Mouse (Mus musculus) T-helper 1 cell (primary cell): ENCODE results near the gene Fndc3a.

Experiments
- in situ Hi-C: fragments of 300-600 bp; cut with MboI, MseI; formaldehyde crosslinking; loops from one replicate; pipeline ENCODE4 v1.15.1; 2025; ENCODE audit warnings: high pct_unique_total_duplicates

The Fndc3a gene

DNA sequence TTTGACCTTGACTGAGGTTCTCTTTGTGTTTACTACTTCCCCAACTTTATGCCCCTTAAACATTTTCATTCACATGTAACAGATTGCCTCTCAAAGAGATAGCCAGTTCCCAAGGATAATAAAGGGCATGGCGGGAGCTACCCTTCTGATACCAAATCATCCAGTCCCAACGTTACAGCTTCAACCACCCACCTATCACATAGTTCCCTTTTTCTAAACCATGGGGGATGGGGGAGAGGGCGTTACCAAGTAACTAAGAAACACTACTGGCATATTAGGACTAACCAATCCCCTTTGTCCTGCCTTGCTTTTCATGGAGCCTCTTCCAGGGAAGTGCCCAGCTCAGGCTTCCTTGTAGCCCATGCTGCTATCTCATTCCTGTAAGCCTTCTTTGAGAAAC is 32.6 kb downstream of the Fndc3a start:
- in situ Hi-C loops, result no loop called here

DNA sequence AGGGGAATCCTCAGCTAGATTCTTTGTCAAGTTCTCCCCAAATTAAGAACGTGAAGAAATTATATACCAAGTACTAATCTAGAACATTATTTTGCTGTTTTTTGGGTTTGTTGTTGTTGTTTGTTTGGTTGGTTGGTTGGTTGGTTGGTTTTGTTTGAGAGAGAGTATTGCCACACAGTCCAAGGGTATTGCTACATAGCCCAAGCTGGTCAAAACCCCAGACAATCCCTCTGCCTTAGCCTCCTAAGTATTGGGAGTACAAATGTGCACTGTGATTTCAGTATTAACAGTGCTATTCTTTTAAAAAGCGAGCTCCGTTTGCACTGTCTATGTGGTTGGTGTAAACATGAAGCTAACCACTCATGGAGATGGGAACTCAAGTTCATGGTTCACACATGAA is 37.9 kb downstream of the Fndc3a start:
- in situ Hi-C loops, result no loop called here

DNA sequence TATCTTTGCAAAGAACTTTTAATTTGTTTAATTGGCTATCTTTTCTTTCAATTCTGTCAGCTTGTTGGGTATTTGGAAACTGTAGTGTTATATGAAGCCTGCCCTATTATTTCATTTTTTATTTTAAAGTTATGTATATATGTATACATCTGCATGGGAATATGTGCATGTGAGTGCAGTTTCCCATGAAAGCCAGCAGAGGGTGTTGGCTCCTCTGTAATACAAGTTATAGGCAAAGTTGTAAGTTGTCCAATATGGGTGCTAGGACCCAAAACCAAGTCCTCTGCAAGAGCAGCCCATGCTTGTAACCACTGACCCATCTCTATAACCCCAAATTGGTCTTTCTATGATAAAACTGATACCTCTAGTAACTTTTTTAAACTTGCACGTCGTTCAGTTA is 38.8 kb downstream of the Fndc3a start:
- in situ Hi-C loops, result no loop called here

DNA sequence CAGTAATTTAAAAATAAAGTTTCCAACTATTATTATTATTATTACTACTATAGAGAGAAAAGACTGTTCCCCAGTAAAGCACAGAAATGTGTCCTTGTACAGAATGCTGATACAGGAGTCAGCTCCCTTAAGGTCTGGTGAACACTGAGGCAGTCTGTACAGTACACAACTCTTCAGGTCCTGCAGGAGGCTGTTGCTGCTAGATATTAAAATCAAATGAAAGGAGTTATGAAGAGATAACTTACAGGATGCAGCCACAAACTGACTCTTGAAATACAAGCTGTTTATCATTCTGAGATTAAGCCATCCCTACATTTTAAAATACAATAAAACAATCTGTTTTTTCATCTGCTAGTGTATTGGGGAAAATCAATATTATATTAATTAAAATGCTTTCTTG is 60.5 kb downstream of the Fndc3a start:
- in situ Hi-C loops, result no loop called here

DNA sequence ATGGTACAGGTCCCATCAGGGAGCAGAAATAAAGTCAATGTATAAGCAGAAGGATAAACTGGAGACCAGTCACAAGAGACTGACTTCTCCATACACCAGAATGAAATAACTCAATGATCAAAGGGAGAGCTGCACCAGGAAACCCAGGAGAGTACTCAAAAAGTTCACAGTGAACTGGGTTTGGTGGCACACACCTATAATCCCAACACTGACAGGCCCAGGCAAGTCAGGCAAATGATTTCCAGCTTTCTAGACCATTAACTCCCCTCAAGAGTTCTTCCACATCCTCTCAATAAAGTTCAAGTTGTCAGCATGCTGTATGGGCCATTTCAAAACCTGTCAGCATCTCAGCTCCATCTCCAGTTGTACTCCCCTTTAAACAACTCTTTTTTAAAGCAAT is 64.3 kb downstream of the Fndc3a start:
- in situ Hi-C loops, result no loop called here

DNA sequence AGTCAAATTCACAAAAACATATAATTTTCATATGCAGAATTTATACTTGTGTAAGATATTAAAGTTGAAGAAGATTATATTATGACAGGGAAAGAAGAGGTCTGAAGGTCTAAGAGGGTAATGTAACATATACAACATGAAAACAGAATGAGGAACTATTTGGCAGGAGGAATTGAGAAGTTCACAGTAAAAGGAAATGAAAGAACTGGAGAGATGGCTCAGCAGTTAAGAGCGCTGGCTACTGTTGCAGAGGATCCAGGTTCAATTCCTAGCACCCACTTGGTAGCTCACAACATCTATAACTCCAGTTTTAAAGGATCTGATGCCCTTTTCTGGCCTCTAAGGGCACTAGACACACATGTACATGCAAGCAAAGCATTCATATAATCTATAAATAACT is 65.2 kb downstream of the Fndc3a start:
- in situ Hi-C loops, result no loop called here

DNA sequence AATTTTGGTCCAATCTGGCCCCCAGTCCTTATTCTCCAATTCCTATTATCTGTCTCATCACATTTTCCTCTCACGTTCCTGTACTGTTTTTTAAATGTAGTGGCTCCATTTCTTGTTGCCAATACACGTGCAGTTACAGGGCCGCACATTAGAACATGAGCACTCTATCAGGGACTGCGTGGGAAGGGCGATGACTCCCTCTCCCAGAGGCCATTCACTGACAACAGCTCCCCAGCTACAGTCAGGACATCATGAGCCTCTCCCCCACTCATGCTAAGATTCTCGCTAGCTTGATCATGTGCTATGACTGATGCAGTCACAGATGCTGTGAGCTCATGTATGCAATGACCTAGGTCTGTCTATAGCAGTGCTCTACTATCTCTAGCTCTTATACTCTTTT is 71.3 kb downstream of the Fndc3a start:
- in situ Hi-C loops, result loop anchor here (10.0 kb wide), 1 partner anchor 1326 kb away; no protein-coding TSS in a partner anchor

DNA sequence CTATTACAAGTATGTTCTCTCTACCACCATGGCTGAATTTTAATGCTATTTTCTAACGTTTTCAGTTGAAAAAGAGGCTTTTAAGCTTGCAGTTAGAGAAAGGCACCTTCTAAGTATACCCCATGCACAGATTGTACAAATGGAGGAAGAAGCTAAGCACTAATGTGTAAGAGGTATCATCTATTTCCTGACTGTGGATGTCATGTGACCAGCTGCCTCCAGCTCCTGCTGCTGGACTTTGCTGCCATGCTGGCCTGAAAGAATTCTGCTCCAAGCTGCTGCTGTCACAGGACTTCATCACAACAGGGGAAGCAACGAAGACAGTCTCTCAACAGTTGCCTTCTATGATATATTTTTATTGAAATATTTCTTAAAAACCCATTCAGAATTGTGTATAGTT is 76.2 kb downstream of the Fndc3a start:
- in situ Hi-C loops, result loop anchor here (10.0 kb wide), 1 partner anchor 1331 kb away; no protein-coding TSS in a partner anchor

DNA sequence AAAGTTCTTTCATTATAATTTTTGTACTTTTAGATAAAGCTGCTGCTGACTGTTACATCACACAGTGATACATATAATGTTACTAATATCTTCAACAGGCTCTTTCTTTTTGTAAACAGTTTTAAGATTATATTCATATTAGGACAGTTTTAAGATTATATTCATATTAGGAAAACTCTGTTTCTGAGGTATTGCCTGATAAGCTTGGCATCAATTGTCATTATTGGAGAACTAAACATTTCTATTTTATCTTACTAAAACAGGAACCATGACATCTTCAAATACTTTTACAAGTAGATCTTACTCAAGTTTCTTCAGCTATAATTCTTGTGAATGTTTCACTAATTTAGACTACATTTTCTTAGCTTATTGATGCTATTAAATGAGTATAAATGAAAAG is 84.4 kb downstream of the Fndc3a start:
- in situ Hi-C loops, result no loop called here

DNA sequence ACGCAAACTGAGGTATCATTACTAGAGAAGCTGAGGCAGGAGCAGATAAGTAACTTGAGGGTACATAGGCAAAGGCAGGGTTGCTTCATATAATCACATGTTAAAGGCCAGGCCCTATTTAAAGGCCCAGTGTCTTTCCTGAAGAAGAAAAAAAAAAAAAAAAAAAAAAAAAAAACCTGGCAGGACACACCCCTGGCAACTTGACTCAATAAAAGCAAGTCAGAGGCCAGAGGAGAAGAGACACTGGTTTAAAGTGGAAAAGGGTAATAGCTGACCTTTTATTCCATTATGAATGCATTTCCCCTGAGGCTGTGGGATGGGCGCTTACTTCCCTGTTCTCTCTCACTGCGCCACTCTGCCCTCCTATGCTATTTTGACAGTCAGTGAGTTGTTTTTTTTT is 105.7 kb downstream of the Fndc3a start:
- in situ Hi-C loops, result no loop called here

DNA sequence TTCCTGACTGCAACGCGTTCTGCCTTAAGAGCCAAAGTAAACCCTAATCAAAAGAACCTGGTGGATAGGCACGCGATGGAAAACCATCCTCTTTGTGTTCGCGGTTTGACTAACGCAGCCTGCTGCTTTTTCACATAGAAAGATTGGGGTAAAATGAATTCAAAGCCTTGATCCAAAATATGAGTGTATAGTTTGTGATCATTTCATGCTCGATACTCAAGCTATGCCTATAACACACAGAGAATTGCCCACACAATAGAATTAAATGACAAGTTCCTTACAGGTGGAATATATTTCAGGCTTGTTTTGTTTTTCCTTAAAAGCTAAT is 106.6 kb downstream of the Fndc3a start:
- in situ Hi-C loops, result no loop called here

DNA sequence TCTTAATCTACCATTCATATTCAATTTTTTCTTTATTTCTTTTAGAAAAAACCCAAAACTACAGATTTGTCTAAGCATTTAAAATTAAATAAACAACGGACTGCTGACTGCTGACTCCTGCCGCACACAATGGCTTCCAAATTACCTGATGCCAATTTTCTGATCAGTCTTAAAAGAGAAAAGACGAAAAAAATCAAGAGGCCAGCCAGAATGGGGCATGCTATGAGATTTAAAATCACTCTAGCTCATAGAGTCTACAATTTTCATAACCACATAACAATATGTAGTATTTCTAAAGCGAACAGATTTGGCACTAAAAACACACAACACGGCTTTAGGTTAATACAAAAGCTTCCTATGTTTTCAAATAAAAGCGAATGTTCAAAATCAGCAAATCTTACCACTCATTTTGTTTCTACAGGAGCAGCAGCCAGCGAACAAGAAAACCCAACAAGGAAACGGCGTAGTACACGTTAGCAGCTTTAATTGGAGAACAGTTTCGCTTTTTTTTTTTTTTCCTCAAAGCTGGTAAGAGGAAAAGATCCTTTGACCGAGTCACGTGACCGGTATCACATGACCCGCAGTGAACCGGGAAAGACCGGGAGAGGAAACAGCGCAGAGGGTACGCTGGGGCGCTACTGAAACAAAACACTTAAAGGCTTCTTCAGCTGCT is 107.1 kb downstream of the Fndc3a start:
- in situ Hi-C loops, result no loop called here

DNA sequence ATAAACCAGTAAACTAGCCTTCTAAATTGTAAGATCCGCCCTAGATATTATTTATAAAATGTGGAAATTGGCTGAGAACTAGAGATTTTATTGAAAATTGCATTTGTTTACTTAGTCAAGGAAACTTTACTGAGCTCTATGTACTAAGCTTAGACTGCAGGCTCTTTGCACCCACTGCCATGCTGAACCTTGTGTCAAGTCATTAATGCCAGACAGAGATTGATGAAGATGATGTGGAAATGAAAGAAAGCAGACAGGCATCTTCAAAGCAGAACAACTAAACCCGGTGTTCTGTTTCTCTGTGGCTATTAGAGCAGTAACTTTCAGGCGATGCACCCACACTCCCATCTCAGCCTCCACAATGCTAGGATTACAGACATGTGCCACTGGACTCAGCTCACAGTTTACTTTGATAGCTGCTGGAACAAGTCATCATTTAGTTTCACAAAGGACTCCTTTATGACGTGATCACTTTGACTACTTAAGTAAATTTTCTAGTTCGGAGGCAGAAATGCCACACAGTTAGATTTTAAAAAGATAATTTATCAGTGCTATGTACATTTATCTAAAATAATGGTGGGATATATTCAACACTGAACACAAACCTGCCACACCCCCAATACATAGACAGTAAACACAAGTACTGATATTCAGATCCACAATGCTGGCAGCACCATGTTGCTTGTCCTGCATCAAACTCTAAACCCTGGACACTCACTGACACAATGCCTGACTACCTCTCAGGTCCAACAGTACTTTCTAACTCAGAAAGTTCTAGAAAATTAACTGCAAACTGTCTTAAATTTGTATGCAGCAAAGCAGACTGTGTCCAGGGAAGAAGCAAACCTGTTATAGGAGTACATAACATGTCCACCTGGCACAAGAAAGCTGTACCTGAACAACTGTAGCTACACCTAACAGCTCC is 108.2 kb downstream of the Fndc3a start:
- in situ Hi-C loops, result no loop called here

DNA sequence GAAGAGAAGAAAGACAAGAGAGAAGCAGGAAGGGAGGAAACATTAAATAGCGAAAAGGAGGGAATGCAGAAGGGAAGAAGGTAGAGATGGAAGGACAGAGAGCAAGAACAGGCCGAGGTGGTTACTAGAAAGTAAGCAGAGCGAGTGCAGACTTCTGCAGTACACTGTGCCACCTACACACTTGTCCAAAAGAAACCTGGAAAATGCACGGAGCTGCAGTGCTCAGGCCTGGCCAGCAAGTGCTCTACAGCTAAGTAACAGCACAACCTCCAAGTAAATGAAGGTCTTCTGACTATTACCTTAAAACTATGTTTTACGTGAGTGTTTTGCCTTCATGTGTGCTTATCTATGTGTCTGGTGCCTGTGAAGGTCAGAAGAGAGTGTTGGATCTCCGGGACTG is 109.4 kb downstream of the Fndc3a start:
- in situ Hi-C loops, result no loop called here

DNA sequence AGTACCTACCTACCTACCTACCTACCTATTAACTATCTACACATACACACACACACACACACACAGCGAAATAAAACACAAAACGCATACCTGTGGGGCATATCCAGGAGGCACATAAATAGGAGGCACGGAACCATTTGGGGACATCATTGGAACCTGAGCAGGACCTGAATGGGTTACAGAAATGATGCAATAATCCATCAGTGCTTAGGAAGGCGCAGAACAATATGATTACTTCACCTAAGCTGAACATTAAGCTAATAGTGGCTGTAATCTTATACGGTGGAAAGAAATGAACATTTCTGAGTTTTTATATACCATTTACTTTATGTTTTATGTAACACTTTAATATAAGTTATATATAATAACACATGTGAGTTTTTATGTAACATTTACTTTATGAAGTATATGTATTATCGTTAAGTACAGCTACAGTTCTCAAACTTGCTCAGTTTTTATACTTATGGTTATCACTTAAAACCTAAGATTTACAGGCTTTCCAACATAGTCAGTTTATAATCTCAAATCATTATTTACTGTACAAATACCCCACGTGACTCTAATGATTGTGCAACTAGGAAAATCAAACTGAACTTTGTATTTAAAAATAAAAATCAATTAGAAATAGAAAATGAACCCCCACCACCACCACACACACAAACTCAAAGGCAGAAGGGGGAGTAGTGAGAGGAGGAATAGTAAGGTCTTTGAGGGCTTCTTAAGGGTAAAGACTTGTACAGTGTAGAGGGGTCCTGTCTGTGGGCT is 110.6 kb downstream of the Fndc3a start:
- in situ Hi-C loops, result no loop called here

DNA sequence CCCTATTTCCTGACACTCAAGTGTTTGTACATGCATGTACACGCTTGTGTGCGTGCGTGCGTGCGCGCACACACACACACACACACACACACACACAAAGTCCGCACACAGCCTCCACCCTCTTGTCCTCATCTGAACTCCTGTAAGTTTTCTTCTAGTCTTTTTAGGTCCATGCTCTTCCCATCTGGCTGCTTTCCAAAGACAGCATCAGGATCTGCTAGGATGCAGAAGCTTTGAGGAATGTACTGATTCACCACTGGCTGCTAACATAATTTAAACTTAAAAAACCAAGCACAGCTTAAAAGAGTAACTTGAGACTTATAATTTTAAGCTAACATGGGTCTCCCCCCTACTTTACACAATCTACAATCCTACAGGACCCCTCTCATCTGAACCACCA is 115.6 kb downstream of the Fndc3a start:
- in situ Hi-C loops, result no loop called here

DNA sequence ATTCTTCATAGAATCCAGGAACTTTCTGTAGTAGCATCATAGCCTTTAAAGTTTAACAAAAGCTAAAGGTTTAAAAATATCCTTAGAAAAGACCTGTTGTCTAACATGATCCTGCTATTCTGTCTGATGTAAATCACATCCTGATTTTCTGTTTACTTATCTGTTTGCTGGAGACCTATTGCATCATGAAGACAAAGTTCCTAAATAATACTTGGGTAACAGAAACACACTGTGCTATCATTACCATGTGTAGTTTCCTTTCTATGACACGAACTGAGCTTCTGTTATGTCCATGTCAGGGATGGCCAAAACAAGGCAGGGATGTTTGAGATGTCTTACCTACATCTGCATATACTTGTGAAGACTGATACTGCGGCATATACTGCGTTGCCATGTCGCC is 120.4 kb downstream of the Fndc3a start:
- in situ Hi-C loops, result no loop called here

DNA sequence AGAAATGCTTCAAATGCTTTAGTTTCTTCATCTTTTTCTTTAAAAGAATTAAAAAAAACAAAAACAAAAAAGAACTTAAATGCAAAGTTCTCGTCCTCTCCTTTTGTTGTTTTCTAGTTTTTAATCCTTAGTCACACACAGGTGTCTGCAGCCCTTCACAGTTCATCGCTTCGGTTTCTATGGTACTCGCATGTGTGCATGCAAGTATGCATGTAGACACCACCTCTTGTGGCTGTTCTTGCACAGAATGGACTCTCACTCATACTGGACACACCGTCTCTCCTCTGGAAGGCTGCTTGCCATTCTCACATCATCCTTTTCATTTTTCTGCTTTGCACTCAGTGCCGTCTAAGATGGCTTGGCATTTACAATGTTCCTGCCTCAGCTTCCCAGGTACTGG is 126.8 kb downstream of the Fndc3a start:
- in situ Hi-C loops, result no loop called here

DNA sequence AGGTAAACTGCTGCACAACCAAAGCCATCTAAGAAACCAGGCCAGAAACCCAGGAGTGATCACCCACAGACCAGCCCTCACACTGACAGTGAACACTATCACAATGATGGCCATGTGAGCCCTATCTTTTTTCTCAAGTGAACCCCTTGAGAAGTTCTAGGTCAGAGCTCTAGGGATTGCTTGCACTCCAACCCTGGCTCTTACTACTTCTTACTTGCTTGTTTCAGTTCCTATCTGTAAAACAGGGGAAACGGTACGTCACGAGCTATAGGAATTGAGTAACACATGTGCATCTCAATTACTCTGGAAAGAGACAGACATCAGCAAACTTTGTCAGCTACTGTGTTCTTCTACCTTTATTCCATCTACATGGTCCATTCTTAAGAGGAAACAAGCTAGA is 128.8 kb downstream of the Fndc3a start:
- in situ Hi-C loops, result no loop called here

DNA sequence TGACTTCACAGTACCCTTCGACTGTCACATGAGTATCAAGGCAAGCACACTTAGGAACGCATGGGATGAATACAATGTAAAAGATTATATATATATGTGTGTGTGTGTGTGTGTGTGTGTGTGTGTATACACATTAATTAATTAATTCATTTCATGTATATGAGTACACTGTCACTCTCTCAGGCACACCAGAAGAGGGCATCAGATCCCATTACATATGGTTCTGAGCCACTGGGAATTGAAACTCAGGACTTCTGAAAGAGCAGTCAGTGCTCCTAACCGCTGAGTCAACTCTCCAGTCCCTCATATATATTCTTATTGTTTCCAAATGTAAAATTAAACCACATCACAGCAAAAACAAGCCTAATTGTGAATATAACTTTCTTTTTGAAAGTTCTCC is 133.5 kb downstream of the Fndc3a start:
- in situ Hi-C loops, result no loop called here

DNA sequence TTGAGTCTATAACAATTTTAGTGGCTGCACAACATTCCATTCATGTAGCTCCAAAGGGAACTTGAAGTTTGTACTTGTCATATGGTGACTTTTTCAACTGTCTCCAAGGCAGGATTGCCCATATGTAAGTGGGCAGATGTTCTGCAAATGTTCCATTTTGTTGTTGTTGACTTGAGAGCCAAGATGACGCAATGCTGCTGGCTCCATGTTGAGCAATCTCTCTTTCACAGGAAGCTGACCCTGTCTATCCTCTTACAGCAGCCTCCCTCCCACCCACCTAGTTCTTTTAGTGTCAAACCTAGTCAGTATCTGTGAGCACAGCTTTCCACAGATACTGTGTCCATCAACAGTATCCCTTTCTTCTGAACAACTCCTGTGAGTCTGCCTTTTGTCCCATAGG is 145.9 kb downstream of the Fndc3a start:
- in situ Hi-C loops, result no loop called here

DNA sequence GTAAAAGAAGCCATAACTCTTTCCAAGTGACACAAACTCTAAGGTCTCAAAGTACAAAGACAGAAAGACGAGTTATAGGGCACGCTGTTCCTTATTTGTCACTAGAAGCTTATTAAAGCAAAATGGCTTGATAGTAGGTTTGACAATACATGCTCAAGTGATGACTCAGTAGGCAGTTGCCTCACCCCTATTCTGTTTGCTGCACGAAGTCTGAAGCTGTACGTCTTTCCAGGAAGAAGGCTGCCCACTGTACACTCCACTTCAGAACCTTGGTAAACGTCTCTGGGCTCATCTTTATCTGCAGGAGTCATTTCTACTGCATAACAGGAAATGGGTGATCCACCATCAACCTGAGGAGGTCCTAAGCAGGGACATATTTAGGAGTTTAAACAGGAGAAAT is 151.0 kb downstream of the Fndc3a start:
- in situ Hi-C loops, result no loop called here

DNA sequence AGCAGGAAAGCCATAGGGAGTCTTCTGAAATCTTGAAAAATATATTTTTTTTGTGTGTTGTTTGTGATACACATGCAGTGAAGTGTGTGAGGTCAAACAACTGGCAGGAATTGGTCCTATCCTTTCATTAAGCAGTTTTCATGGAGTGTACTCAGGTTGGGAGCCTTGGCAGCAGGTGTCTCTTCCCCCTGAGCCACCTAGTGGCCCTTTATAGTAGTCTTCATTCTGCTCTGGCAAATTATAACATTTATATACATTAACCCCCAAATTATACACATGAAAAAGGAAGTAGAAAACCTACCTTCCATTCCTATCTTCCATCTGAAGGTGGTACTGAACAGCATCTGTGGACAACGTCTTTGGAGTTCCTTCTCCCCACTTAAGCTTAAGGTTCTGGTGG is 154.0 kb downstream of the Fndc3a start:
- in situ Hi-C loops, result no loop called here
